Mouse (Mus musculus) left cerebral cortex, postnatal 25 days (tissue): Measurements from ENCODE around the gene Zfp628. TPM values are rescaled to one million over a fixed set of nuclear protein-coding genes. Genes with fewer than 3 reads are reported as not detected.

Source experiments
- total RNA-seq, 2 experiments: library from RNA; stranded (reverse); gene quantifications; 2 replicates each; pipeline ENCODE4 v1.2.3; 2021

Gene Zfp628
- total RNA-seq, 2 experiments from 2014 or later = 14.3 to 14.6 TPM

Other genes with a start within 250 kb of the Zfp628 start
- 100 to 1,000 TPM in 1 of 2 experiments, 10 to 100 TPM in 1; 91.8 to 105 TPM for gene Hspbp1, start 230.1 kb upstream of the Zfp628 start, total RNA-seq
- 100 to 1,000 TPM; 394 to 407 TPM for gene Brsk1, start 224.6 kb upstream of the Zfp628 start, total RNA-seq
- gene Tmem150b, start 190.0 kb upstream of the Zfp628 start, total RNA-seq = not detected
- 10 to 100 TPM; 25.0 to 30.4 TPM for gene Kmt5c, start 175.1 kb upstream of the Zfp628 start, total RNA-seq
- gene Cox6b2, start 162.1 kb upstream of the Zfp628 start, total RNA-seq = 1 to 10 TPM; 4.6 to 5.9 TPM
- gene Fam71e2, start 143.9 kb upstream of the Zfp628 start, total RNA-seq = not detected
- under 1 TPM; 0.69 to 0.83 TPM for gene Il11, start 132.4 kb upstream of the Zfp628 start, total RNA-seq
- gene Tmem190, start 132.3 kb upstream of the Zfp628 start, total RNA-seq = not detected
- gene Tmem238, start 125.6 kb upstream of the Zfp628 start, total RNA-seq = 1 to 10 TPM; 2.3 to 3.0 TPM
- gene Rpl28, start 122.3 kb upstream of the Zfp628 start, total RNA-seq = 100 to 1,000 TPM; 428 to 431 TPM
- gene Ube2s, start 102.6 kb upstream of the Zfp628 start, total RNA-seq = 100 to 1,000 TPM; 108 to 110 TPM
- 100 to 1,000 TPM; 115 to 148 TPM for gene Shisa7, start 70.5 kb upstream of the Zfp628 start, total RNA-seq
- gene Isoc2b, start 45.0 kb upstream of the Zfp628 start, total RNA-seq = 1 to 10 TPM; 3.3 to 4.1 TPM
- 10 to 100 TPM; 10.4 to 11.0 TPM for gene Isoc2a, start 38.1 kb upstream of the Zfp628 start, total RNA-seq
- under 1 TPM in 1 of 2 experiments, not detected in 1; 0.25 TPM for gene Gm36210, start 8.7 kb upstream of the Zfp628 start, total RNA-seq
- gene Nat14, start 6.8 kb downstream of the Zfp628 start, total RNA-seq = 100 to 1,000 TPM in 1 of 2 experiments, 10 to 100 TPM in 1; 94.4 to 103 TPM
- 1 to 10 TPM; 2.3 to 2.4 TPM for gene Ssc5d, start 10.6 kb downstream of the Zfp628 start, total RNA-seq
- not detected for gene Sbk2, start 49.2 kb downstream of the Zfp628 start, total RNA-seq
- gene Sbk3, start 56.0 kb downstream of the Zfp628 start, total RNA-seq = under 1 TPM; 0.34 to 0.85 TPM
- 10 to 100 TPM; 24.8 to 33.7 TPM for gene Zfp579, start 80.9 kb downstream of the Zfp628 start, total RNA-seq
- 1 to 10 TPM; 6.9 TPM for gene Zfp524, start 99.2 kb downstream of the Zfp628 start, total RNA-seq
- gene Fiz1, start 99.5 kb downstream of the Zfp628 start, total RNA-seq = 10 to 100 TPM; 21.2 to 31.2 TPM
- not detected for gene Gm44973, start 100.3 kb downstream of the Zfp628 start, total RNA-seq
- gene Zfp865, start 105.2 kb downstream of the Zfp628 start, total RNA-seq = 10 to 100 TPM; 32.9 to 34.5 TPM
- 10 to 100 TPM; 52.0 to 65.0 TPM for gene Ccdc106, start 105.3 kb downstream of the Zfp628 start, total RNA-seq
- gene 4632433K11Rik, start 118.9 kb downstream of the Zfp628 start, total RNA-seq = 1 to 10 TPM in 1 of 2 experiments, under 1 TPM in 1; 0.85 to 1.2 TPM
- 1 to 10 TPM; 5.4 to 6.5 TPM for gene Zfp784, start 123.2 kb downstream of the Zfp628 start, total RNA-seq
- gene Zfp580, start 136.3 kb downstream of the Zfp628 start, total RNA-seq = 10 to 100 TPM; 36.8 to 41.7 TPM
- 100 to 1,000 TPM; 171 to 180 TPM for gene U2af2, start 146.9 kb downstream of the Zfp628 start, total RNA-seq
- 100 to 1,000 TPM; 454 to 461 TPM for gene Epn1, start 165.0 kb downstream of the Zfp628 start, total RNA-seq
- not detected for gene Rfpl4, start 201.7 kb downstream of the Zfp628 start, total RNA-seq
- not detected for gene Rasl2-9, start 210.7 kb downstream of the Zfp628 start, total RNA-seq
- not detected for gene Vmn1r55, start 234.5 kb downstream of the Zfp628 start, total RNA-seq